Comparison of ENCODE assay signal across 18 mouse cellular contexts in genomic region chr6:129210447-129210790, GRCm38 (mm10). TPM values are rescaled to one million over a fixed set of nuclear protein-coding genes. Genes with fewer than 3 reads are reported as not detected.
A peak's percentile ranks its signal among the peaks of the same experiment; 100 is the strongest.
DNase-seq lines count a peak whose midpoint lies in the region; ATAC-seq and TF ChIP-seq lines count a peak whose summit lies in the region.
"Had no signal": no experiment of that assay in that cellular context is flagged by ENCODE, and none has a peak within 500 bp of the region (broad histone marks: within the 10 kb centered on the region; RNA-seq: fewer than 3 reads in every experiment).

No protein-coding gene starts in this region.

- H3K4me1 ChIP-seq in forebrain, embryonic 12.5 days, result no peaks in the 10 kb centered on the region
- H3K4me1 ChIP-seq: heart, embryonic 10.5 days; neural tube, embryonic 13.5 days had no signal

- H3K27ac ChIP-seq in gastrocnemius, adult 2 months, result peak overlapping the region; percentile 31
- H3K27ac ChIP-seq in forebrain, embryonic 12.5 days, result no peak overlapping the region
- H3K27ac ChIP-seq: heart, embryonic 10.5 days; kidney, postnatal 0 days; macrophage; neural tube, embryonic 13.5 days had no signal

- no peaks in the 10 kb centered on the region for H3K9me3 ChIP-seq in forebrain, embryonic 12.5 days
- H3K9me3 ChIP-seq: heart, embryonic 10.5 days; neural tube, embryonic 13.5 days had no signal

- no peak for TF ChIP-seq CTCF in gastrocnemius, adult 2 months (IDR thresholded peaks at IDR 0.05)

- intact Hi-C loops in gastrocnemius, adult 2 months (cut with DNase I), result no loop called here

- no peak overlapping the region for H3K4me3 ChIP-seq in gastrocnemius, adult 2 months
- H3K4me3 ChIP-seq in forebrain, embryonic 12.5 days (replicated peaks), result no peak overlapping the region
- H3K4me3 ChIP-seq: heart, embryonic 10.5 days; neural tube, embryonic 13.5 days had no signal

- H3K27me3 ChIP-seq in forebrain, embryonic 12.5 days, result no peaks in the 10 kb centered on the region
- H3K27me3 ChIP-seq: neural tube, embryonic 13.5 days had no signal

- WGBS in forebrain, embryonic 12.5 days, result 90% methylated on average over 4 of the region's 4 CpGs

- no peaks in the 10 kb centered on the region for H3K36me3 ChIP-seq in forebrain, embryonic 12.5 days (replicated peaks)
- H3K36me3 ChIP-seq: heart, embryonic 10.5 days; neural tube, embryonic 13.5 days had no signal

- ATAC-seq in megakaryocyte-erythroid progenitor cell, adult 5-6 weeks (replicated peaks; ENCODE audit: low FRiP score, low TSS enrichment, poor library complexity, severe bottlenecking), result peak; percentile 74
- no peak for ATAC-seq in forebrain, embryonic 12.5 days (ENCODE audit: low FRiP score)
- ATAC-seq: forebrain, embryonic 14.5 days; midbrain, embryonic 16.5 days had no signal

- no peak overlapping the region for H3K9ac ChIP-seq in forebrain, embryonic 12.5 days
- H3K9ac ChIP-seq: neural tube, embryonic 13.5 days had no signal

- no peak overlapping the region for H3K4me2 ChIP-seq in forebrain, embryonic 12.5 days
- H3K4me2 ChIP-seq: neural tube, embryonic 13.5 days had no signal

- no peak for DNase-seq in gastrocnemius, adult 2 months
- no peak for DNase-seq in gastrocnemius, adult 18-20 months (ENCODE audit: low spot score)
- peak; percentile 54 for DNase-seq in thymus, postnatal 14 days
- no peak for DNase-seq in thymus, postnatal 4 days
- DNase-seq in adipocyte (ENCODE audit: low spot score), result no peak
- no peak for DNase-seq in adrenal gland, postnatal 25 days
- DNase-seq: adrenal gland, postnatal 14 days; cerebellum, adult 8-10 months; gastrocnemius, postnatal 14 days; retina, postnatal 1 day had no signal

RNA-seq across cellular contexts. Expression of gene Clec2d, which starts 30.0 kb away (rescaled TPM):
- 100 to 1,000 TPM in 1 of 2 experiments, 10 to 100 TPM in 1; 73.7 to 109 TPM for total RNA-seq in gastrocnemius, adult 2 months (2021)
- 10 to 100 TPM; 54.9 to 94.0 TPM for total RNA-seq in gastrocnemius, adult 18-20 months (2021)
- 18.0 and 43.7 TPM in 2 replicates for total RNA-seq in megakaryocyte-erythroid progenitor cell, adult 5-6 weeks (2014; fragmentation: Nextera tagmentation)
- 78.9 and 151 TPM in 2 replicates for total RNA-seq in megakaryocyte-erythroid progenitor cell, adult 5-6 weeks (2017)
- polyA plus RNA-seq in forebrain, embryonic 12.5 days (2016; fragmentation: Nextera tagmentation; extraction: Ambion mirVana), result not detected in 2 replicates
- total RNA-seq in adrenal gland, postnatal 25 days (2021), result 42.2 and 43.0 TPM in 2 replicates
- polyA plus RNA-seq: forebrain, embryonic 14.5 days; heart, embryonic 10.5 days; midbrain, embryonic 16.5 days; neural tube, embryonic 13.5 days had no signal
